Mouse (Mus musculus) hindlimb bud, embryonic 11.5 days (tissue): ENCODE measurements around the gene Elob.

Experiments
- DNase-seq: peaks from one replicate; pipeline ENCODE4 v3.0.0-alpha.2; 2012; ENCODE audit warnings: low read depth, low spot score; ENCODE audit errors: extremely low spot score

The Elob gene

GRCm38 (mm10) chr17:23825591-23825990 is 3.3 kb downstream of the Elob start:
- no peak for DNase-seq

GRCm38 (mm10) chr17:23823614-23824013 is 5.3 kb downstream of the Elob start:
- DNase-seq, result no peak

DNA sequence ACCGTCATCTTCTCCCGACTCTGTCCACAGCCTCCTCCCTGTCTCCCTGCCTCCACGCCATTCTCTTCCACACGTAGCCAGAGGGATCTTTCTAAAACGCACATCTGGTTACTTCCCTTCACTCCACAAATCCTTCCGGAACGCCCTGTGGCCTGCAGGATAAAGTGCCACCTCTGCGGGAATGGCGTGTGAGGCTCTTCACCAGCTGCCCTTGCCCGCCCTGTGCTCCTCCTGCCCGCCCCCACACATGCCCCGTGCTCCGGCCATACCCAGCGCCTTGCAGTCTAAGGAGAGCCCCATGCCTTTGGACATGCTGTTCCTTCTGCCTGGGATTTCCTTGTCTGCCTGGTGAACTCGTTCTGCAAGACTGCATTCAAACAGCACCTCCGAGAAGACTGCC is 5.9 kb downstream of the Elob start:
- no peak for DNase-seq

DNA sequence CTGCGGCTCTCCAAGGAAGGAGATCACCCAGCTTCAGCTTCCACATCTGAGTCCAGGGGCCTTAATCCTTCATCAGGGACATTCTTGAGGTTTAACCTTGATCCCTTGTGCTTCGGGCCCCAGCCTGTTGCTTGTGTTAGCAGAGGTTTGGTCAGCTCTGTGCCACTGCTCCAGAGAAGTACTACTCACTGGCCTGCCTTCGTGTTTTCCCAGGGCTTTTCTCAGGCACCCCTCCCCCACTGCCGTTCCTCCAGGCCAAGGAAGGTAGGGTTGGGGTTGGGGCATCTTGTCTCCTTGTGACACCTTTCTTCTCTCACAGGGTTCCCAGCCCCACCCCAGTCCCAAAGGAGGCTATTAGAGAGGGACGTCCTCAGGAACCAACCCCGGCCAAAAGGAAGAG is 6.8 kb downstream of the Elob start:
- DNase-seq, result no peak

DNA sequence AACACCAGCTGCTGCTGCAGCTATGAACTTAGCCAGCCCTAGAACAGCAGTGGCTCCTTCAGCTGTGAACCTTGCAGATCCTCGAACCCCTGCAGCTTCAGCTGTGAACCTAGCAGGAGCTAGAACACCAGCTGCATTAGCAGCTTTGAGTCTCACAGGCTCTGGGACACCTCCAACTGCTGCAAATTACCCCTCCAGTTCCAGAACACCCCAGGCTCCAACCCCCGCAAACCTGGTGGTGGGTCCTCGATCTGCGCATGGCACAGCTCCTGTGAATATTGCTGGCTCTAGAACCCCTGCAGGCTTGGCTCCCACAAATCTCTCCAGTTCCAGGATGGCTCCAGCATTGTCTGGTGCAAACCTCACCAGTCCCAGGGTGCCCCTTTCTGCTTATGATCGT is 8.2 kb downstream of the Elob start:
- DNase-seq, result no peak

DNA sequence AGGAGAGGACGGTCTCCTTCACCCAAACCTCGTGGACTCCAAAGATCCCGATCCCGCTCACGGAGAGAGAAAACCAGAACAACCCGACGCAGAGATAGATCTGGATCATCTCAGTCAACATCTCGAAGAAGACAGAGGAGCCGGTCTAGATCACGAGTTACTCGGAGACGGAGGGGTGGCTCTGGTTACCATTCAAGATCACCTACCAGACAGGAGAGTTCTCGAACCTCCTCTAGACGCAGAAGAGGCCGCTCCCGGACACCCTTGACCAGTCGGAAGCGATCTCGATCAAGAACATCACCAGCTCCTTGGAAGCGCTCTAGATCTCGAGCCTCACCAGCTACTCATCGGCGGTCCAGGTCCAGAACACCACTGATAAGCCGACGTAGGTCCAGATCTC is 9.7 kb downstream of the Elob start:
- DNase-seq, result no peak

- no peak for DNase-seq
Measured at GRCm38 (mm10) chr17:23818579-23818978, 10.4 kb downstream of the Elob start.

DNA sequence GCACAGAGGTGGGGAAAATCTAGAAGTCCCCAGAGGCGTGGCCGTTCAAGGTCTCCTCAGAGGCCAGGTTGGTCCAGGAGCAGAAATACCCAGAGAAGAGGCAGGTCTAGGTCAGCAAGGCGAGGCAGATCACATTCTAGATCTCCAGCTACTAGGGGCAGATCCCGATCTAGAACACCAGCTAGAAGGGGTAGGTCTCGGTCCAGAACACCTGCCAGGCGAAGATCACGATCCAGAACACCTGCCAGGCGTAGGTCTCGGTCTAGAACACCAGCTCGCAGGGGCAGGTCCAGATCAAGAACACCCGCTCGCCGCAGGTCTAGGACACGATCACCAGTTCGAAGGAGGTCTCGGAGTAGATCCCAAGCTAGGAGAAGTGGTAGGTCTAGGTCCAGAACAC is 13.3 kb downstream of the Elob start:
- DNase-seq, result no peak

DNA sequence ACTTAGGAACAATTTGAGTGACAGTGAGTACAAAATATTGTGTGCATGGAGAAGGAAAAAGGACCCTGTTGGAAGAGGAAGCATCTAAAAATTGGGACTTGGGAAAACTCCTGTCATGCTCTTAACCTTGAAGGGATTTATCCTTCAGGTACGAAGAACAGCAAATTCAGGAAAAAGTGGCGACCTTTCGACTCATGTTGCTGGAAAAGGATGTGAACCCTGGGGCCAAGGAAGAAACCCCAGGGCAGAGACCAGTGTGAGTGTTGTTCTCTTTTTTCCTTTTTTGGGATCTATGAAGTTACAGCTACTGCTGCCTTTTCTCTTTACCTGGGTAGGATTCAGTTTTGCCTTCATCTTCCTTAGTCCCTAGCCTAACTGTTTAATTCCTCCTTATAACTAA is 21.0 kb downstream of the Elob start:
- DNase-seq, result no peak

DNA sequence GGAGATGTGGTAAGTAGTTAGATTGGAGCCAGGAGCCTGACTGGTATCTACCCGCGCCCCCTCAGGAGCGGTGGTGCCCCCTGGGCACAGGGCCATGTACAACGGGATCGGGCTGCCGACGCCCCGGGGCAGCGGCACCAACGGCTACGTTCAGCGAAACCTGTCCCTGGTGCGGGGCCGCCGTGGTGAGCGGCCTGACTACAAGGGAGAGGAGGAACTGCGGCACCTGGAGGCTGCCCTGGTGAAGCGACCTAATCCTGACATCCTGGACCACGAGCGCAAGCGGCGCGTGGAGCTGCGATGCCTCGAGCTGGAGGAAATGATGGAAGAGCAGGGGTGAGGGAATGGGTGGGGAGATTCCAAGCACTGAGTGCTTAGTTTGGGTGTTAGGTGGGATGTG is 22.1 kb downstream of the Elob start:
- DNase-seq, result no peak

DNA sequence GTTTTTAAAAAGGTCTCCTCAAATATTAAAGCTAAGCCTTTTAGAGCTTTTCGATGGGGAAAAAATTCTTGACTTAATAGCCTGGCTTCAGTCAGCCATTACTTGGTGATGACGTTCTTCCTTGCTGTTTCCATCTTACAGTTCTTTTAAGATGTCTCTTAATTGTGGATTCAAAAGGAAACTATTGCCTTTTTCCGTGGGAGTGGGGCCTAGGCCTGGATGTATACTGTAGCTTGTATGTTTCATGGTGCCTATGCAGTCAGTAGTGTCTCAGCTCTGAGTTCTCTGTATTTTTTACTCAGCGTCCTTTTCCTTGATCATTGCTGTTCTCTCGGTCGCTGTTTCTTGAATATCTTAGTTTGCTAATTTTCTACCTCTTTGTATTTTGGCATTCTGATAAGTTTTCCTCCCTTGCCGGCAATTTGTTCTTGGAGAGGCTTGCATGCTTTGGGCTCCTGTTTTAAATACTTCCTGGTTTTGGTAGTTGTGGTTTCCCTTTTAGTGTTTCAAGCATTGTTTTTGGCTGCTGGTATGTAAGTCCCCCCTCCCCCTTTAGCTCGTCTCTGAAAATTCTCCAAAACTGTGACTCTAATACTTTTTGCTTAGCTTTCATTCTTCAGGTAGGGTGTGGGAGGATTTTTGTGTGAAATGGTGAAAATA is 24.4 kb downstream of the Elob start:
- no peak for DNase-seq

DNA sequence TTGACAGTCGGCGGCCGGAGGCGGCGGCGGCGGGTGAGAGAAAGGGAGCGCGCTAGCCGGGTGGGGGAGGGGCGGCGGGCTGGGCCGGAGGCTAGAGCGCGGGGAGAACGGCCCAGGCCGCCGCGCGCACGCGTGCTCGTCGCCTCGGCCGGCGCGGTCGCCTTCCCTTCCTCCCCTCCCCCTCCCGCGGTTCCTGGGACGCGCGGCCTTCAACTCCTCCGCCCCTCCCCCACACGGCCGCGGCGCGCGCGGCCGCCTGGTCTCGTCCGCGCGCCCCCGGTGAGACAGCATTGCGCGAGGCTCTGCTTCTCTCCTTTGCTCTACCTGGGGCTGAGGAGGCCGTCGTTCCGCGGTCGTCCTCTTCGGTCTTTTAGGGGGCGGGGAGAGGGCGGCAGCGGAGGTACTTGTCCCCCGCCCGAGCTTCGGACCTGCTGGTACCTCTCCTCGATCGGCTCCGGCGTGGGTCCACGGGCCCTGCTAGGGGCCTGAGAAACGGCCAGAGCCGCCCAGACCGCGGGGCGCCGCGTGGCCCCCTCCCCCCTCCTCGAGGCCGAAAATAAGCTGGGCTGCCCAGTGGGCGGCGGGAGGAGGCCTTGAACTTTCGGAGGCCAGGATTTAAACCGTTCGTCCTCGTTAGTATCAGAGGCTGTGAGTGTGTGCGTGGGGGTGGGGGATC is 25.4 kb downstream of the Elob start:
- DNase-seq, result no peak

DNA sequence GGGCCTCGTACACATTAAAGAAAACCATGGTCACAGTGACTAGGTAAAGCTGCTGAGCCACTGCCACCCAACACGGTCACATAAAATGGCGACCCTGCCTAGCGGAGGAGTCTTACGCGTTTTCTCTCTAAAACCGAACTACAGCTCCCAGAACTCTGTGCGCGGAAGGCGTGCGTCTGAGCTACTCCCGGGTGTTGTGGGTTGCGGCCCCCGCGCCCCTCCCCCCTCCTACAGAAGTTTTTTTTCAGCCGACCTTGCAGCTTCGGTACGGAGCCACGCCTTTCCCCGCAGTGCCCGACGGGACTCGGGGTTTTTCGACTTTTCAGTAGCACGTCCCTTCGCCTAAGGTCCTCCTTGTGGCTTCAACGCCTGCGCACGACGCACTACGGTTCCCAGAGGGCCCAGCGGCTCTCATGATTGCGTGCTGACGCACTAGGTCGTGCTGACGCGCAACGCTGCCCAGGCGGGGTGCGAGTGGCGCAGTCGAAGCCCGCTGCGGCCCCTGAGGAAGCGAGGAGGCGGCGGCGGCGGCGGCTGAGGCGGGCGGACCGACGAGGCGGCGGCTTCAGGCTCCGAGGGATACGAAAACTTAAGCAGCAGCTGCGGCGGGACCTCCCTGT is 26.1 kb downstream of the Elob start:
- peak; percentile 96 for DNase-seq

DNA sequence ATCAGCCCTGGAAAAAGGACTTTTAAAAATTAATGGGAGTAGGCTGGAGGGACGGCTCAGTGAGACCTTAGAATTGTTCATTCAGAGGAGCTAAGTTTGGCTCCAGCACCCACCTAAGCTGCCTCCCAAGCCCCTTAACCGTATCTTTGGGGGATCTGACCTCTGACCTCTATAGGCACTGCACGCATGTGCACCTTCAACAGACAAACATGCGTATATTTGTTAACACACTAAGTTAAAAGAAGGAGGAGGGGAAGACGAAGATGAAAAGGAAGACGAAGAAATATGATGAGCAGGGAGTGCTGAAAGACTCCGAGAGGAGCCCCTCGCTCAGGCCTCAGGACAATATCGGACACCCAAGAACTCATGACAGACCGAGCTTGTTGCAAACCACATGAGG is 27.3 kb downstream of the Elob start:
- DNase-seq, result no peak

GRCm38 (mm10) chr17:23797316-23797715 is 31.6 kb downstream of the Elob start:
- DNase-seq, result no peak

DNA sequence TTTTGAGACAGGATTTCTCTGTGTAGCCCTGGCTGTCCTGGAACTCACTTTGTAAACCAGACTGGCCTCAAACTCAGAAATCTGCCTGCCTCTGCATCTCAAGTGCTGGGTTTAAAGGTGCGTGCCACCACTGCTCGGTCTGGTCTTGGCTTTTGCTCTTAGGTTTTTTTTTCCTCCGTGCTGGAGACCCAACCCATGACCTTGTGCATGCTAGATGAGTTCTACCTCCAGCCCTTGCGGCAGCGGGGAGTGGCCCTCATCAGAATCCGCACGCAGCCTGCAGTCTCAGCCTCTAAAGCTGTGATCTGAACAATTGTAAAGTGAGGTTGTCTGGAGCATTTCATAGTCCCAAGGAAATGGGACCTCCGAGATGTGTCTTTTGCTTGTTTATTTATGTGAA is 33.6 kb downstream of the Elob start:
- DNase-seq, result no peak

DNA sequence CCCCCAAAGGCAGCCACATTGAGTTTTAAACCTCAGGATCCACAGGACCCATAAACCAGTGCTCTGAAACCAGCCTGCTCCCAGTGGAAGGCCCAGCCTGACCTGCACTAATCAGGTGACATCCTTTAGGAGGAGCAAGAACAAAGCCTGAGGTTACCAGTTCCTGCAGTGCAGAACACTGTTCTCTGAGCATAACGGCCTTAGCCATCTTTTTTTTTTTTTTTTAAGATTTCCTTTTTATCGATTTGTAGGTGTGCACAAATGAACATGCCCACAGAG is 37.9 kb downstream of the Elob start:
- no peak for DNase-seq

GRCm38 (mm10) chr17:23790269-23791078 is 38.5 kb downstream of the Elob start, which contains the start of gene Srrm2:
Gene Srrm2 (plus strand): TSS chr17:23790532.
- DNase-seq, result no peak

GRCm38 (mm10) chr17:23789749-23790268 is 39.1 kb downstream of the Elob start:
- DNase-seq, result no peak

GRCm38 (mm10) chr17:23788973-23789372 is 40.0 kb downstream of the Elob start:
- no peak for DNase-seq

- no peak for DNase-seq
Measured at GRCm38 (mm10) chr17:23786510-23786931, 42.4 kb downstream of the Elob start.
